Mouse (Mus musculus): ENCODE measurements at regions not wholly inside any gene's neighbourhood (a gene's known extent, or its start where the extent isn't known, plus 50 kb on each side); places are given as distances from the start of the nearest gene placed in this dataset.

DNA sequence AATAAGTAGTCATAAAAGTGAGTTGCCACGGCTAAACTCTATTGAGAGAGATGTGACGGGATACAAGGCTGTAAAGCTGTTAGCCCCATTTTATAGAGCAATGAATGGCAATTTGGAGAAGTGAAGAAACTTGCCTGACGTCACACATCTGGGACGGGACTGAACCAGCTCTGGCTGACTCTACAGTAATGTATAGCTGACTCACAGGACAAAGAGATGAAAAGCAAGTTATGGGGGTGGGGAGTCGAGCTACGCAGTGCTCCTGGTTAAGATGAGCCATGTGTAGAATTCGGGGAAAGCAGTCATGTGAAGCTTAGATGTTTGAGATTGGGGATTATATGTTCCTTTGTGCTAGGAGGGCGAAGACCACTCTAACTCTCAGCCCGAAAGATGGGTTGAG, 72.2 kb upstream of the Boc start:
- no peak for TF ChIP-seq POLR2A (IDR thresholded peaks at IDR 0.05; ENCODE audit: extremely low read depth, insufficient read depth, low read length)
- TF ChIP-seq CTCF (IDR thresholded peaks at IDR 0.05; ENCODE audit: low read depth, low read length): no peak
